Mouse (Mus musculus) limb, embryonic 11.5 days (tissue): ENCODE data around the gene Smg9. TPM values are rescaled to one million over a fixed set of nuclear protein-coding genes. Genes with fewer than 3 reads are reported as not detected.
A peak's percentile ranks its signal among the peaks of the same experiment; 100 is the strongest.

Experiments used
- ATAC-seq: fragments of 200-750 bp; cut with Nextera tagmentation; 2 replicates; pipeline ENCODE4 v1.8.0; 2017; ENCODE audit warnings: low read depth; ENCODE audit not compliant: insufficient number of reproducible peaks, low FRiP score, low TSS enrichment
- DNase-seq: peaks from one replicate; pipeline ENCODE4 v3.0.0-alpha.2; 2015; ENCODE audit warnings: low spot score
- H3K27ac ChIP-seq: fragments of 300-500 bp; sonication (generic); replicated peaks from 2 replicates; pipeline ENCODE4 v1.5.1; 2014; ENCODE audit warnings: low read depth, mild to moderate bottlenecking, low read length
- H3K27me3 ChIP-seq: fragments of 300-500 bp; sonication (generic); 2 replicates; pipeline ENCODE4 v1.6.1; 2014; ENCODE audit warnings: mild to moderate bottlenecking, low read length, mixed read lengths; ENCODE audit not compliant: control insufficient read depth, insufficient read depth
- H3K36me3 ChIP-seq: fragments of 300-500 bp; sonication (generic); 2 replicates; pipeline ENCODE4 v1.6.1; 2014; ENCODE audit warnings: mild to moderate bottlenecking, low read length, moderate library complexity, mixed read lengths; ENCODE audit not compliant: control insufficient read depth, insufficient read depth
- H3K4me1 ChIP-seq: fragments of 300-500 bp; sonication (generic); 2 replicates; pipeline ENCODE4 v1.6.1; 2014; ENCODE audit warnings: low read length, mixed read lengths; ENCODE audit not compliant: control insufficient read depth, insufficient read depth
- H3K4me2 ChIP-seq: fragments of 300-500 bp; sonication (generic); 2 replicates; pipeline ENCODE4 v1.6.1; 2014; ENCODE audit warnings: low read depth, mild to moderate bottlenecking, moderate library complexity; ENCODE audit not compliant: severe bottlenecking
- H3K4me3 ChIP-seq: fragments of 300-500 bp; sonication (generic); 2 replicates; pipeline ENCODE4 v1.5.1; 2014; ENCODE audit warnings: low read depth, low read length
- H3K9ac ChIP-seq: fragments of 300-500 bp; sonication (generic); 2 replicates; pipeline ENCODE4 v1.6.1; 2014; ENCODE audit warnings: mild to moderate bottlenecking, low read length
- H3K9me3 ChIP-seq: fragments of 300-500 bp; sonication (generic); 2 replicates; pipeline ENCODE4 v1.6.1; 2016; ENCODE audit warnings: low read length; ENCODE audit not compliant: control insufficient read depth
- WGBS: fragments of 180-500 bp; shearing (Covaris S2); extraction: QIAGEN DNeasy Blood & Tissue Kit; methylation state at CpG from one replicate; pipeline ENCODE4 v1.1.7; 2014; 5-methylcytosine and 5-hydroxymethylcytosine counted together
- polyA plus RNA-seq: library from polyadenylated mRNA; unstranded; fragments of >200 nt; fragmentation: Nextera tagmentation; extraction: Ambion mirVana; gene quantifications from 2 replicates; pipeline ENCODE4 v1.2.1, GENCODE M21; 2014

Gene Smg9
- polyA plus RNA-seq, 1 experiment from 2014 or later = 20.2 TPM

GRCm38 (mm10) chr7:24431713-24432112 lies 32.3 kb downstream of the Smg9 start:
- H3K4me3 ChIP-seq = no peak overlapping the region
- WGBS = 57% methylated on average over 11 of the region's 11 CpGs

DNA sequence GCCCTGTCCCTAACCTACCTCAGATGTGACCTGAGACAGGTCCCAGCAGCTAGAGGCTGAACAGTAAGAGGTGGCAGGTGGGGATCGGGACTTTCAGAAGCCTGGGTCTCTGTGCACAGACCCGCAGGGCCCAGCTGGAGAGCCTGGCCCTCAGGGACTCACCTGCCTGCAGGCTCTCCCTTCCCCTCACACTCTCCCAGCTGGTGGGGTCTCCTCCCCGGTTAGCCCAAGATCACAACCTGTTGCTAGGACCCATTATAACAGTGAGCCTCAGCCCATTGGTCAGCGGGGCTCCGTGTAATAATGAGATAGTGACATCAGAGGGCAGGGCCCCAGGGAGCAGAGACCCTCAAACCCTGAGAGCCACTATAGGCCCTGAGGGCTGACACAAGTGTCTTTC lies 35.9 kb downstream of the Smg9 start:
- Histone ChIP-seq H3K4me2 (no peak overlapping the region), H3K9me3 (peaks cover 2% of the 10 kb centered on the region; the same call in 1 of the 2 replicates), H3K4me1 (no peaks in the 10 kb centered on the region), H3K27ac (no peak overlapping the region), H3K4me3 (no peak overlapping the region), H3K27me3 (peaks cover 11% of the 10 kb centered on the region), H3K36me3 (no peaks in the 10 kb centered on the region), H3K9ac (no peak overlapping the region)
- WGBS = 61% methylated on average over 5 of the region's 5 CpGs
- DNase-seq = no peak
- ATAC-seq = no peak; the same call in 1 of the 2 replicates

More at GRCm38 (mm10) chr7:24431713-24432112, 32.3 kb downstream of the Smg9 start:
- no peak overlapping the region for H3K4me2 ChIP-seq
- peaks cover 2% of the 10 kb centered on the region; the same call in 1 of the 2 replicates for H3K9me3 ChIP-seq
- H3K27ac ChIP-seq = no peak overlapping the region
- ATAC-seq = no peak
- no peak overlapping the region for H3K9ac ChIP-seq
- peaks cover 11% of the 10 kb centered on the region for H3K27me3 ChIP-seq
- no peak for DNase-seq
- H3K4me1 ChIP-seq = no peaks in the 10 kb centered on the region
- no peaks in the 10 kb centered on the region for H3K36me3 ChIP-seq

GRCm38 (mm10) chr7:24437981-24438380 lies 38.6 kb downstream of the Smg9 start:
- no peak overlapping the region for H3K4me2 ChIP-seq
- no peaks in the 10 kb centered on the region; the same call in 1 of the 2 replicates for H3K9me3 ChIP-seq
- H3K27ac ChIP-seq = no peak overlapping the region
- H3K4me3 ChIP-seq = no peak overlapping the region
- H3K4me1 ChIP-seq = no peaks in the 10 kb centered on the region
- WGBS = 80% methylated on average over 10 of the region's 10 CpGs
- peaks cover 2% of the 10 kb centered on the region; the same call in 1 of the 2 replicates for H3K27me3 ChIP-seq
- no peaks in the 10 kb centered on the region for H3K36me3 ChIP-seq
- H3K9ac ChIP-seq = no peak overlapping the region
- ATAC-seq = no peak
- DNase-seq = no peak

DNA sequence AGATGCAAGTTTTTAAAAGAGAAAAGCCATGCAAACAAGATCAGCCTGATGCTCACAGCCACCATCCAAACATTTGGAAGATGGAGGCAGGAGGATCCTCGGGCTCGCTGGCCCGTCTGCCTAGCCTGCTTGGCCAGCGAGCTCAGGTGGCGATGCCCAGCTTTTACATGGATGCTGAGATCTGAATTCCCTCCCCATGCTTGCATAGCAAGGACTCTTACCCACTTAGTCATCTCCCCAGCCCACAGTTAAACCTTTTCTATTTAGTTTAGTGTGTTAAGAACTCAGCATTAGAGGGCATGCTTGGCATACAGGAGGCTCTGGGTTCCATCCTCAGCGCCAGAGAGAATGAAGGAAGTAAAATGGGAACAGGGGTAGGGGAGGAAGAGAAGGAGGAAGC lies 39.8 kb downstream of the Smg9 start:
- no peak for DNase-seq

GRCm38 (mm10) chr7:24439891-24440290 lies 40.5 kb downstream of the Smg9 start:
- H3K9me3 ChIP-seq = no peaks in the 10 kb centered on the region
- H3K27me3 ChIP-seq = no peaks in the 10 kb centered on the region
- H3K4me2 ChIP-seq = no peak overlapping the region
- 79% methylated on average over 7 of the region's 7 CpGs for WGBS
- H3K9ac ChIP-seq = no peak overlapping the region
- no peak overlapping the region for H3K27ac ChIP-seq
- DNase-seq = no peak
- H3K36me3 ChIP-seq = no peaks in the 10 kb centered on the region
- no peak overlapping the region for H3K4me3 ChIP-seq
- ATAC-seq = no peak
- no peaks in the 10 kb centered on the region for H3K4me1 ChIP-seq

More for the DNA sequence above, 39.8 kb downstream of the Smg9 start:
- no peak overlapping the region for H3K4me2 ChIP-seq
- H3K36me3 ChIP-seq = no peaks in the 10 kb centered on the region
- H3K4me1 ChIP-seq = no peaks in the 10 kb centered on the region
- no peak overlapping the region for H3K9ac ChIP-seq
- WGBS = 81% methylated on average over 6 of the region's 6 CpGs
- H3K9me3 ChIP-seq = no peaks in the 10 kb centered on the region
- no peak for ATAC-seq
- H3K27me3 ChIP-seq = no peaks in the 10 kb centered on the region
- no peak overlapping the region for H3K27ac ChIP-seq
- H3K4me3 ChIP-seq = no peak overlapping the region

DNA sequence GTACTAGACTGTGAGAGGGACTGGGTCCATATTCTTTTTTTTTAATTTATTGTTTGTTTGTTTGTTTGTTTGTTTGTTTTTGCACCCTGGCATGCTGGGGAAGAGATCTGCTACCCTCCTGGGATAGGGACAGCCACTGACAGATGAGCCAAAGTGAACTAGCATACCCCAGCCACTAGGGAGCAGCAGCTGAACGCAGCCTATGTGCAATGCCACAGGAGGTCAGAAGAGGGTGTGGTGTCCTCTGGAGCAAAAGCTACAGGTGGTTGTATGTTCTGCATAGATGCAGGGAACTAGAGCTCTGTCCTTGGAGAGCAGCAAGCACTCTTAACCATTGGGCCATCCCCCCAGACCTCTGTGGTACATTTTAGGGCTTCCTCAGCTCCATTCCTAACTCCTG lies 42.4 kb downstream of the Smg9 start:
- no peak overlapping the region for H3K9ac ChIP-seq
- H3K27ac ChIP-seq = no peak overlapping the region
- no peaks in the 10 kb centered on the region for H3K36me3 ChIP-seq
- H3K27me3 ChIP-seq = no peaks in the 10 kb centered on the region
- no peak overlapping the region for H3K4me2 ChIP-seq
- no peaks in the 10 kb centered on the region; the same call in 1 of the 2 replicates for H3K9me3 ChIP-seq
- WGBS = 9% methylated on average over 1 of the region's 1 CpGs
- no peaks in the 10 kb centered on the region for H3K4me1 ChIP-seq
- no peak for ATAC-seq
- DNase-seq = peak; percentile 71
- no peak overlapping the region for H3K4me3 ChIP-seq

- H3K4me3 ChIP-seq = no peak overlapping the region
- H3K36me3 ChIP-seq = no peaks in the 10 kb centered on the region
- H3K9ac ChIP-seq = no peak overlapping the region
- WGBS = 80% methylated on average over 8 of the region's 8 CpGs
- no peak overlapping the region for H3K4me2 ChIP-seq
- H3K27ac ChIP-seq = no peak overlapping the region
- H3K9me3 ChIP-seq = no peaks in the 10 kb centered on the region; the same call in 1 of the 2 replicates
- DNase-seq (no peak), ATAC-seq (no peak)
- no peaks in the 10 kb centered on the region for H3K27me3 ChIP-seq
- H3K4me1 ChIP-seq = no peaks in the 10 kb centered on the region
These were observed 42.9 kb downstream of the Smg9 start for GRCm38 (mm10) chr7:24442313-24442712.

DNA sequence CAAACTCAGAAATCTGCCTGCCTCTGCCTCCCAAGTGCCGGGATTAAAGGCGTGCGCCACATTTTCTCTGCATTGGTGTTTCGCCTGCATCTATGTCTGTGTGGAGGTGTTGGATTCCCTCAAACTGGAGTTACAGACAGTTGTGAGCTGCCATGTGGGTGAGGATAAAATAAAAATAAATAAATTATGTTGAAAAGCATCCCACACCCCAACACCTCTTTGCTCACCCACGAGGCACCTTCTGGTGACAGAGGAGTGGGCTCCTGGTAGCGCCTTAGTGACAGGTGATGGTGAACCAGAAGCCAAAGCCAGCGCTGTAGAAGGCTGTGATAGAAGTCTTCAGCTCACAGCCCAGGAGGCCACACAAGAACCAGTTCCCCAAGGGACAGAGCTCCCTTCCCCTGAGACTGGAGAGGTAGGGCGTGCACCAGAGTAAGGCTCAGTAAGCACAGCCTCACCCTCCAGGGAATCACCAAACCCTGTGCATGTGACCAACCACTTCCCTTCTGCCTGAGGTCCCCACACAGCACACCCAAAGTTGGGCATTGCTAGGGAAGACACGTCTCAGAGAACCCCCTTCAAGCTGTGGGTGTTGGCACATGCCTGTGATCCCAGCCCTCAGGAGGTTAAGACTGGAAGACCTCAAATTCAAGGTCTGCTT lies 46.0 kb downstream of the Smg9 start:
- no peaks in the 10 kb centered on the region for H3K27me3 ChIP-seq
- no peaks in the 10 kb centered on the region for H3K36me3 ChIP-seq
- H3K27ac ChIP-seq = no peak overlapping the region
- no peak for ATAC-seq
- no peak overlapping the region for H3K4me2 ChIP-seq
- WGBS = 91% methylated on average over 9 of the region's 9 CpGs
- H3K4me1 ChIP-seq = no peaks in the 10 kb centered on the region
- no peak for DNase-seq
- peaks cover 3% of the 10 kb centered on the region; the same call in 1 of the 2 replicates for H3K9me3 ChIP-seq
- H3K4me3 ChIP-seq = no peak overlapping the region
- no peak overlapping the region for H3K9ac ChIP-seq
